Mouse (Mus musculus): ENCODE data around the gene Rspo3. TPM values are rescaled to one million over a fixed set of nuclear protein-coding genes. Genes with fewer than 3 reads are reported as not detected.

Rspo3 gene
- total and polyA plus RNA-seq, 2 experiments from 2014 or later = 0.94 to 2.9 TPM

- 80% methylated on average over 2 of the region's 2 CpGs for WGBS
- ATAC-seq (no peak), DNase-seq (ENCODE audit: low spot score) (no peak)
- no peak for TF ChIP-seq CTCF (IDR thresholded peaks at IDR 0.05; ENCODE audit: low read depth)
- H3K9ac ChIP-seq (replicated peaks; ENCODE audit: low read length) = no peak overlapping the region
- no peaks in the 10 kb centered on the region for H3K36me3 ChIP-seq (ENCODE audit: insufficient read depth, low read length)
- H3K4me3 ChIP-seq (ENCODE audit: low read length) = no peak overlapping the region
- 0 out of 2 replicates have a peak, but pooled peaks cover 8% of the 10 kb centered on the region for H3K27me3 ChIP-seq (ENCODE audit: insufficient read depth, low read length)
- H3K4me1 ChIP-seq (ENCODE audit: insufficient read depth, low read length) = peaks cover 8% of the 10 kb centered on the region
- no peak overlapping the region for H3K4me2 ChIP-seq (ENCODE audit: low read depth, low read length)
- H3K27ac ChIP-seq = no peak overlapping the region
- H3K9me3 ChIP-seq (ENCODE audit: low read length) = no peaks in the 10 kb centered on the region
Observed at GRCm38 (mm10) chr10:29538791-29539190, 3.1 kb upstream of the Rspo3 start.

GRCm38 (mm10) chr10:29534830-29535227, 838 bp downstream of the Rspo3 start:
- peaks cover 18% of the 10 kb centered on the region; the same call in 1 of the 2 replicates for H3K27me3 ChIP-seq (ENCODE audit: insufficient read depth, low read length)
- H3K27ac ChIP-seq = no peak overlapping the region
- ATAC-seq (no peak), DNase-seq (ENCODE audit: low spot score) (no peak)
- no peaks in the 10 kb centered on the region for H3K36me3 ChIP-seq (ENCODE audit: insufficient read depth, low read length)
- peak overlapping the region; percentile 96 for H3K4me2 ChIP-seq (ENCODE audit: low read depth, low read length)
- peaks cover 14% of the 10 kb centered on the region for H3K4me1 ChIP-seq (ENCODE audit: insufficient read depth, low read length)
- H3K9me3 ChIP-seq (ENCODE audit: low read length) = no peaks in the 10 kb centered on the region
- no peak overlapping the region for H3K9ac ChIP-seq (replicated peaks; ENCODE audit: low read length)
- H3K4me3 ChIP-seq (ENCODE audit: low read length) = peak overlapping the region; percentile 60
- 0% methylated on average over 7 of the region's 7 CpGs for WGBS
- no peak for TF ChIP-seq CTCF (IDR thresholded peaks at IDR 0.05; ENCODE audit: low read depth)

DNA sequence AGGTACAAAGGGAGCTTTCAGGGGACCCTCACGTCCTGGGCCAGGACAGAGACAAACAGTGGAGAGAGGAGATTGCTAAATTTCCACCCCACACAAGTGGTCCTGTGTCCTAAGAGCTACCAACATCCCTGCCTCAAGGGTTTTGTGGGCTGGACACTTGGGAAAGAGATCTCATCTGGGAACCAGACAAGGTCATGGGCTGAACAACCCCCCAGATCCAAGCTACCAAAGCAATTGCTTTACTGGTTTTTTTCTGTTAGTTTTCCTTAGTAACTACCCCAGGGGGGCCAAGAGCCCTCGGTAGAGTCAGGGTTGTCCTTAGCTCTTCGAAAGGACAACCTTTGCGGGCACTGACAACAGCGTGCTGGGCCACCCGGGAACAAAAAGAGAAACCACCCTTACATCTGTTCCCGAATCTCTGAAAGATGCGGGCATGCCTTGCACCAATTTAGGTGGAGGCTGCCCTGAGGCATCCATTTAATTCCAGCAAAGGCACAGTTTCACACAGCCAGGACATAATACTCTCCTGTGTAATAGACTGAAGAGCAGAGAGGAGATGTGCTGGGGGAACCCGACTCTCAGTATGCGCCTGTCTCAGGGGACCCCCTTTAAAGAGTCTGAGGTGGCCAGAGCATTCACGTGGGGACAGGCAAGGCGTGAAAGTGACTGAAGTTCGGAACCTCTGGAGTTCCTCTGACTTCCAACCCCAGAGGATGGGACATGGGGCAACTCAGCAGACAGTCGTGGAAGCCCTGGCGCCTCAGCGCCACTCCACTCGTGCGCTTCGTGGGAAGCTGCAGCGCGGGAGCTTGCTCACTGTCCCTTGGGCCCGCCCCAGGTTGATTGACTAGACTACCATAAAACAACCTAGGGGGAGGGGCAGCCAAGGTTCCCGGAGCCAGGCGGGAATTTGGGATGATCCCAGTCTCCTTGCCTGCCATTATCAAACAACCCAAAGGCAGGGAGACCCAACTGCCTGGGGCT, 1.5 kb downstream of the Rspo3 start:
- Histone ChIP-seq H3K4me3 (ENCODE audit: low read length) (peak overlapping the region; percentile 60), H3K36me3 (ENCODE audit: insufficient read depth, low read length) (no peaks in the 10 kb centered on the region), H3K9ac (replicated peaks; ENCODE audit: low read length) (no peak overlapping the region), H3K9me3 (ENCODE audit: low read length) (no peaks in the 10 kb centered on the region), H3K4me1 (ENCODE audit: insufficient read depth, low read length) (peaks cover 14% of the 10 kb centered on the region), H3K27me3 (ENCODE audit: insufficient read depth, low read length) (peaks cover 18% of the 10 kb centered on the region; the same call in 1 of the 2 replicates), H3K4me2 (ENCODE audit: low read depth, low read length) (peak overlapping the region; percentile 96), H3K27ac (no peak overlapping the region)
- DNase-seq (ENCODE audit: low spot score) (peak; percentile 23), ATAC-seq (0 out of 2 replicates have a peak, but pooled peaks have one; percentile 24)
- no peak for TF ChIP-seq CTCF (IDR thresholded peaks at IDR 0.05; ENCODE audit: low read depth)
- under 1% methylated on average over 24 of the region's 24 CpGs for WGBS

GRCm38 (mm10) chr10:29532821-29533715, 2.6 kb downstream of the Rspo3 start:
- ATAC-seq (peak; percentile 82), DNase-seq (ENCODE audit: low spot score) (peak; percentile 92)
- TF ChIP-seq CTCF (IDR thresholded peaks at IDR 0.05; ENCODE audit: low read depth) = peak; percentile 85
- Histone ChIP-seq H3K27ac (no peak overlapping the region), H3K27me3 (ENCODE audit: insufficient read depth, low read length) (peaks cover 18% of the 10 kb centered on the region; the same call in 1 of the 2 replicates), H3K9ac (replicated peaks; ENCODE audit: low read length) (no peak overlapping the region), H3K4me2 (ENCODE audit: low read depth, low read length) (peak overlapping the region; percentile 96), H3K9me3 (ENCODE audit: low read length) (no peaks in the 10 kb centered on the region), H3K4me3 (ENCODE audit: low read length) (peak overlapping the region; percentile 60), H3K36me3 (ENCODE audit: insufficient read depth, low read length) (no peaks in the 10 kb centered on the region), H3K4me1 (ENCODE audit: insufficient read depth, low read length) (peaks cover 14% of the 10 kb centered on the region)
- WGBS = under 1% methylated on average over 30 of the region's 30 CpGs

GRCm38 (mm10) chr10:29513563-29513962, 22.1 kb downstream of the Rspo3 start:
- Histone ChIP-seq H3K4me1 (ENCODE audit: insufficient read depth, low read length) (no peaks in the 10 kb centered on the region), H3K9ac (replicated peaks; ENCODE audit: low read length) (no peak overlapping the region), H3K4me2 (ENCODE audit: low read depth, low read length) (no peak overlapping the region), H3K27ac (no peak overlapping the region), H3K9me3 (ENCODE audit: low read length) (no peaks in the 10 kb centered on the region), H3K27me3 (ENCODE audit: insufficient read depth, low read length) (no peaks in the 10 kb centered on the region), H3K36me3 (ENCODE audit: insufficient read depth, low read length) (no peaks in the 10 kb centered on the region), H3K4me3 (ENCODE audit: low read length) (no peak overlapping the region)
- no peak for DNase-seq (ENCODE audit: low spot score)
- no peak for ATAC-seq
- WGBS = 97% methylated on average over 1 of the region's 1 CpGs
- no peak for TF ChIP-seq CTCF (IDR thresholded peaks at IDR 0.05; ENCODE audit: low read depth)

- ATAC-seq (no peak), DNase-seq (ENCODE audit: low spot score) (no peak)
Observed at GRCm38 (mm10) chr10:29508167-29508566, 27.5 kb downstream of the Rspo3 start.

More at GRCm38 (mm10) chr10:29508167-29508566, 27.5 kb downstream of the Rspo3 start:
- WGBS = 77% methylated on average over 2 of the region's 2 CpGs
- H3K4me3 ChIP-seq (ENCODE audit: low read length) = no peak overlapping the region
- H3K9ac ChIP-seq (replicated peaks; ENCODE audit: low read length) = no peak overlapping the region
- no peaks in the 10 kb centered on the region for H3K4me1 ChIP-seq (ENCODE audit: insufficient read depth, low read length)
- no peak for TF ChIP-seq CTCF (IDR thresholded peaks at IDR 0.05; ENCODE audit: low read depth)
- no peaks in the 10 kb centered on the region for H3K9me3 ChIP-seq (ENCODE audit: low read length)
- H3K36me3 ChIP-seq (ENCODE audit: insufficient read depth, low read length) = no peaks in the 10 kb centered on the region
- H3K27me3 ChIP-seq (ENCODE audit: insufficient read depth, low read length) = no peaks in the 10 kb centered on the region
- H3K4me2 ChIP-seq (ENCODE audit: low read depth, low read length) = no peak overlapping the region
- no peak overlapping the region for H3K27ac ChIP-seq

All from hindbrain, postnatal 0 days (tissue).